Mouse (Mus musculus) right cerebral cortex, adult 2 months (tissue): ENCODE data around the gene Rgmb.
A peak's percentile ranks its signal among the peaks of the same experiment; 100 is the strongest.

Experiments
- DNase-seq, 2 experiments: peaks; one replicate each; pipeline ENCODE4 v3.0.0; 2021 to 2022; ENCODE audit warnings: low spot score in 2 of 2

The Rgmb gene

GRCm38 (mm10) chr17:15830766-15831644 is at the start of gene Rgmb:
Rgmb (minus strand) TSS chr17:15831039.
- no peak for DNase-seq

- DNase-seq: no peak
Observed at GRCm38 (mm10) chr17:15874765-15875164, 43.9 kb upstream of the Rgmb start.

GRCm38 (mm10) chr17:15872093-15872492 is 41.3 kb upstream of the Rgmb start:
- no peak for DNase-seq

GRCm38 (mm10) chr17:15865249-15865648 is 34.4 kb upstream of the Rgmb start:
- no peak for DNase-seq

- DNase-seq: peak; percentile 4 to 10
Observed at GRCm38 (mm10) chr17:15862355-15862754, 31.5 kb upstream of the Rgmb start.

GRCm38 (mm10) chr17:15853121-15853520 is 22.3 kb upstream of the Rgmb start:
- no peak for DNase-seq

GRCm38 (mm10) chr17:15850544-15850943 is 19.7 kb upstream of the Rgmb start:
- DNase-seq: no peak

- DNase-seq: no peak
Observed at GRCm38 (mm10) chr17:15841425-15841824, 10.6 kb upstream of the Rgmb start.

GRCm38 (mm10) chr17:15832398-15832797 is 1.6 kb upstream of the Rgmb start:
- DNase-seq: no peak

GRCm38 (mm10) chr17:15831810-15832209 is 971 bp upstream of the Rgmb start:
- DNase-seq: no peak

GRCm38 (mm10) chr17:15830171-15830765 is 571 bp downstream of the Rgmb start:
- DNase-seq: no peak

GRCm38 (mm10) chr17:15829198-15830170 is 1.4 kb downstream of the Rgmb start:
- no peak for DNase-seq

GRCm38 (mm10) chr17:15828131-15828917 is 2.5 kb downstream of the Rgmb start:
- no peak for DNase-seq

GRCm38 (mm10) chr17:15826928-15827327 is 3.9 kb downstream of the Rgmb start:
- DNase-seq: peak; percentile 32 to 44

GRCm38 (mm10) chr17:15826444-15826909 is 4.4 kb downstream of the Rgmb start:
- peak; percentile 99 for DNase-seq

- DNase-seq: peak; percentile 41 to 51
Observed at GRCm38 (mm10) chr17:15825481-15826396, 5.1 kb downstream of the Rgmb start.

- no peak for DNase-seq
Observed at GRCm38 (mm10) chr17:15824854-15825253, 6.0 kb downstream of the Rgmb start.

- no peak for DNase-seq
Observed at GRCm38 (mm10) chr17:15824337-15824736, 6.5 kb downstream of the Rgmb start.

GRCm38 (mm10) chr17:15823838-15824237 is 7.0 kb downstream of the Rgmb start:
- no peak for DNase-seq

- DNase-seq: no peak
Observed at GRCm38 (mm10) chr17:15823215-15823614, 7.6 kb downstream of the Rgmb start.
